Mouse (Mus musculus) spleen, adult 2 months (tissue): ENCODE measurements around the gene Mib2. TPM values are rescaled to one million over a fixed set of nuclear protein-coding genes. Genes with fewer than 3 reads are reported as not detected.
"Not testable (repeated sequence)": the region's sequence is repeated elsewhere in the genome, so short reads cannot be mapped to it uniquely, and the experiment has no call there.

ENCODE experiments used
- DNase-seq, 2 experiments: peaks; one replicate each; pipeline versions ENCODE4 v3.0.0 to v3.0.0-alpha.2; 2012 to 2021; ENCODE audit warnings: low spot score in 2 of 2, low read depth in 1 of 2
- H3K27ac ChIP-seq: fragments of 200-500 bp; 2 replicates; pipeline ENCODE4 v1.5.1; 2012; ENCODE audit warnings: low read length, inconsistent platforms; ENCODE audit not compliant: insufficient read depth
- H3K27me3 ChIP-seq: fragments of 200-500 bp; 2 replicates; pipeline ENCODE4 v1.6.1; 2012; ENCODE audit warnings: mild to moderate bottlenecking, moderate library complexity, low read length, inconsistent platforms; ENCODE audit not compliant: control insufficient read depth, insufficient read depth
- H3K36me3 ChIP-seq: fragments of 200-500 bp; 2 replicates; pipeline ENCODE4 v1.6.1; 2012; ENCODE audit warnings: mild to moderate bottlenecking, low read length, inconsistent platforms; ENCODE audit not compliant: control insufficient read depth, insufficient read depth
- H3K4me1 ChIP-seq: fragments of 200-500 bp; 2 replicates; pipeline ENCODE4 v1.6.1; 2011; ENCODE audit warnings: inconsistent platforms; ENCODE audit not compliant: control insufficient read depth, insufficient read depth, insufficient read length
- H3K4me3 ChIP-seq: fragments of 200-500 bp; 2 replicates; pipeline ENCODE4 v1.5.1; 2011; ENCODE audit warnings: mild to moderate bottlenecking, inconsistent platforms; ENCODE audit not compliant: insufficient read depth, insufficient read length; ENCODE audit errors: extremely low read depth
- CTCF ChIP-seq: fragments of 200-500 bp; IDR thresholded peaks from 2 replicates; pipeline ENCODE4 v1.5.1; 2011; ENCODE audit warnings: mild to moderate bottlenecking, inconsistent platforms; ENCODE audit not compliant: insufficient read depth, insufficient read length, insufficient replicate concordance; ENCODE audit errors: extremely low read depth
- POLR2A ChIP-seq: fragments of 200-500 bp; IDR thresholded peaks from 2 replicates; pipeline ENCODE4 v1.6.1; 2011; ENCODE audit warnings: low read depth, low read length, inconsistent platforms
- WGBS: fragments of 180-500 bp; shearing (Covaris S2); methylation state at CpG from one replicate; pipeline ENCODE4 v1.1.7; 2018; 5-methylcytosine and 5-hydroxymethylcytosine counted together
- polyA plus RNA-seq: library from polyadenylated mRNA; depleted of rRNA; stranded (reverse); fragments of >200 nt; gene quantifications from 2 replicates; pipeline ENCODE4 v1.2.3, GENCODE M21; 2012

Mib2 gene
- polyA plus RNA-seq, 1 experiment = 56.8 TPM

- H3K27me3 ChIP-seq = no peaks in the 10 kb centered on the region; the same call in 1 of the 2 replicates
- H3K4me3 ChIP-seq = no peak overlapping the region
- no peaks in the 10 kb centered on the region for H3K36me3 ChIP-seq
- H3K27ac ChIP-seq = no peak overlapping the region
- TF ChIP-seq CTCF = no peak
- TF ChIP-seq POLR2A = no peak
- peaks cover 12% of the 10 kb centered on the region for H3K4me1 ChIP-seq
- WGBS = 98% methylated on average over 3 of the region's 3 CpGs
- no peak for DNase-seq
These were observed 23.4 kb upstream of the Mib2 start for GRCm38 (mm10) chr4:155692421-155692820.

GRCm38 (mm10) chr4:155690571-155691375 lies 21.8 kb upstream of the Mib2 start:
- Histone ChIP-seq H3K4me1 (peaks cover 12% of the 10 kb centered on the region), H3K4me3 (no peak overlapping the region), H3K36me3 (no peaks in the 10 kb centered on the region), H3K27ac (no peak overlapping the region), H3K27me3 (no peaks in the 10 kb centered on the region; the same call in 1 of the 2 replicates)
- 81% methylated on average over 12 of the region's 12 CpGs for WGBS
- TF ChIP-seq POLR2A (no peak), CTCF (no peak)
- no peak for DNase-seq

- DNase-seq, H3K4me1 ChIP-seq, H3K36me3 ChIP-seq, H3K4me3 ChIP-seq, H3K27ac ChIP-seq, H3K27me3 ChIP-seq: not testable (repeated sequence)
- WGBS = 93% methylated on average over 4 of the region's 4 CpGs
These were observed 18.8 kb upstream of the Mib2 start for GRCm38 (mm10) chr4:155687764-155688163.

GRCm38 (mm10) chr4:155683670-155684277 lies 14.8 kb upstream of the Mib2 start:
- not testable (repeated sequence) for H3K4me1 ChIP-seq, DNase-seq, H3K4me3 ChIP-seq, H3K27ac ChIP-seq, H3K27me3 ChIP-seq, H3K36me3 ChIP-seq
- 86% methylated on average over 16 of the region's 19 CpGs for WGBS

GRCm38 (mm10) chr4:155675991-155676390 lies 7.0 kb upstream of the Mib2 start:
- H3K4me1 ChIP-seq = no peaks in the 10 kb centered on the region
- no peak overlapping the region for H3K4me3 ChIP-seq
- H3K36me3 ChIP-seq = no peaks in the 10 kb centered on the region
- DNase-seq = no peak
- H3K27me3 ChIP-seq = no peaks in the 10 kb centered on the region
- no peak for TF ChIP-seq CTCF
- no peak for TF ChIP-seq POLR2A
- 72% methylated on average over 2 of the region's 2 CpGs for WGBS
- no peak overlapping the region for H3K27ac ChIP-seq

- H3K4me3 ChIP-seq = no peak overlapping the region
- peaks cover 3% of the 10 kb centered on the region; the same call in 1 of the 2 replicates for H3K4me1 ChIP-seq
- H3K36me3 ChIP-seq = no peaks in the 10 kb centered on the region
- H3K27me3 ChIP-seq = no peaks in the 10 kb centered on the region
- no peak for DNase-seq
- TF ChIP-seq POLR2A (no peak), CTCF (no peak)
- 60% methylated on average over 2 of the region's 2 CpGs for WGBS
- no peak overlapping the region for H3K27ac ChIP-seq
These were observed 3.1 kb upstream of the Mib2 start for GRCm38 (mm10) chr4:155672082-155672481.

GRCm38 (mm10) chr4:155670236-155670635 lies 1.2 kb upstream of the Mib2 start:
- not testable (repeated sequence) for H3K36me3 ChIP-seq, H3K4me1 ChIP-seq, DNase-seq, H3K27ac ChIP-seq, H3K4me3 ChIP-seq, H3K27me3 ChIP-seq
- WGBS = 94% methylated on average over 4 of the region's 4 CpGs
